Mouse (Mus musculus) heart, adult 2 months (tissue): Measurements from ENCODE around the gene Sulf2. TPM values are rescaled to one million over a fixed set of nuclear protein-coding genes. Genes with fewer than 3 reads are reported as not detected.

Source experiments
- DNase-seq, 2 experiments: peaks; one replicate each; pipeline ENCODE4 v3.0.0; 2021
- H3K27ac ChIP-seq: fragments of 200-600 bp; 2 replicates; pipeline ENCODE4 v1.8.1; 2022
- H3K27me3 ChIP-seq: fragments of 200-500 bp; 2 replicates; pipeline ENCODE4 v1.6.1; 2012; ENCODE audit warnings: mild to moderate bottlenecking, low read length, inconsistent platforms, mixed read lengths; ENCODE audit not compliant: control insufficient read depth, insufficient read depth
- H3K36me3 ChIP-seq: fragments of 200-500 bp; 2 replicates; pipeline ENCODE4 v1.6.1; 2012; ENCODE audit warnings: low read length, inconsistent platforms; ENCODE audit not compliant: control insufficient read depth, insufficient read depth
- H3K4me1 ChIP-seq: fragments of 200-500 bp; 2 replicates; pipeline ENCODE4 v1.6.1; 2011; ENCODE audit warnings: low read length; ENCODE audit not compliant: control insufficient read depth, insufficient read depth
- H3K4me3 ChIP-seq: fragments of 200-600 bp; 2 replicates; pipeline ENCODE4 v1.8.1; 2022
- H3K79me2 ChIP-seq: fragments of 200-500 bp; replicated peaks from 2 replicates; pipeline ENCODE4 v1.6.1; 2012; ENCODE audit warnings: mild to moderate bottlenecking, inconsistent platforms, low read length, moderate library complexity, mixed read lengths; ENCODE audit not compliant: control insufficient read depth, insufficient read depth
- H3K9ac ChIP-seq: fragments of 200-500 bp; 2 replicates; pipeline ENCODE4 v1.6.1; 2012; ENCODE audit warnings: low read depth, mild to moderate bottlenecking, control low read depth, inconsistent platforms, low read length, mixed read lengths
- CTCF ChIP-seq: fragments of 200-600 bp; IDR thresholded peaks from 2 replicates; pipeline ENCODE4 v1.8.1; 2022; ENCODE audit warnings: antibody characterized with exemption, mild to moderate bottlenecking, moderate library complexity
- EP300 ChIP-seq: fragments of 200-500 bp; IDR thresholded peaks from 2 replicates; pipeline ENCODE4 v1.6.1; 2011; ENCODE audit warnings: low read depth, low read length, control low read depth; ENCODE audit not compliant: insufficient read depth
- POLR2A ChIP-seq: fragments of 200-500 bp; IDR thresholded peaks from 2 replicates; pipeline ENCODE4 v1.6.1; 2011; ENCODE audit warnings: mild to moderate bottlenecking, low read depth, low read length, control low read depth; ENCODE audit not compliant: insufficient read depth
- WGBS: fragments of 180-500 bp; shearing (Covaris S2); methylation state at CpG from one replicate; pipeline ENCODE4 v1.1.7; 2018; 5-methylcytosine and 5-hydroxymethylcytosine counted together
- intact Hi-C: fragments of 180-260 bp; cut with DNase I; formaldehyde crosslinking; loops from one replicate; pipeline ENCODE4 v1.15.1; 2025
- polyA plus RNA-seq: library from polyadenylated mRNA; depleted of rRNA; stranded (reverse); fragments of >200 nt; gene quantifications from 2 replicates; pipeline ENCODE4 v1.2.3, GENCODE M21; 2012
- total RNA-seq, 2 experiments: library from RNA; stranded (reverse); gene quantifications; 2 replicates each; pipeline ENCODE4 v1.2.3; 2021

Gene Sulf2
- total and polyA plus RNA-seq, 3 experiments, result 38.5 to 51.0 (median 43.9) TPM

GRCm38 (mm10) chr2:166054002-166054539, 101.4 kb downstream of the Sulf2 start:
- Histone ChIP-seq H3K27ac (no peak overlapping the region), H3K79me2 (no peaks in the 10 kb centered on the region; the same call in 1 of the 2 replicates), H3K27me3 (no peaks in the 10 kb centered on the region), H3K36me3 (peaks cover under 1% of the 10 kb centered on the region; the same call in 1 of the 2 replicates), H3K4me3 (no peak overlapping the region), H3K9ac (no peak overlapping the region), H3K4me1 (no peaks in the 10 kb centered on the region)
- 94% methylated on average over 14 of the region's 14 CpGs for WGBS
- intact Hi-C loops, result no loop called here
- TF ChIP-seq POLR2A (no peak), CTCF (peak; percentile 42)
- DNase-seq, result no peak

GRCm38 (mm10) chr2:166051966-166052365, 103.5 kb downstream of the Sulf2 start:
- 93% methylated on average over 7 of the region's 7 CpGs for WGBS
- no peaks in the 10 kb centered on the region for H3K4me1 ChIP-seq
- DNase-seq, result no peak
- no peak overlapping the region for H3K9ac ChIP-seq
- H3K79me2 ChIP-seq, result no peaks in the 10 kb centered on the region; the same call in 1 of the 2 replicates
- TF ChIP-seq CTCF, result no peak
- TF ChIP-seq EP300, result no peak
- TF ChIP-seq POLR2A, result no peak
- intact Hi-C loops, result no loop called here
- H3K27me3 ChIP-seq, result no peaks in the 10 kb centered on the region
- H3K36me3 ChIP-seq, result peaks cover 8% of the 10 kb centered on the region; the same call in 1 of the 2 replicates
- no peak overlapping the region for H3K27ac ChIP-seq
- no peak overlapping the region for H3K4me3 ChIP-seq

GRCm38 (mm10) chr2:166051421-166051820, 104.0 kb downstream of the Sulf2 start:
- no peak for DNase-seq
- Histone ChIP-seq H3K79me2 (no peaks in the 10 kb centered on the region; the same call in 1 of the 2 replicates), H3K36me3 (peaks cover 8% of the 10 kb centered on the region; the same call in 1 of the 2 replicates), H3K27ac (no peak overlapping the region), H3K27me3 (no peaks in the 10 kb centered on the region), H3K9ac (no peak overlapping the region), H3K4me3 (no peak overlapping the region), H3K4me1 (no peaks in the 10 kb centered on the region; the same call in 1 of the 2 replicates)
- TF ChIP-seq EP300 (no peak), POLR2A (no peak), CTCF (no peak)
- intact Hi-C loops, result no loop called here
- 92% methylated on average over 17 of the region's 17 CpGs for WGBS

GRCm38 (mm10) chr2:166048852-166049251, 106.6 kb downstream of the Sulf2 start:
- H3K9ac ChIP-seq, result no peak overlapping the region
- H3K79me2 ChIP-seq, result peaks cover 2% of the 10 kb centered on the region; the same call in 1 of the 2 replicates
- H3K27me3 ChIP-seq, result no peaks in the 10 kb centered on the region
- no peak for DNase-seq
- H3K4me3 ChIP-seq, result no peak overlapping the region
- TF ChIP-seq POLR2A (no peak), EP300 (no peak), CTCF (no peak)
- H3K36me3 ChIP-seq, result peaks cover 18% of the 10 kb centered on the region
- H3K27ac ChIP-seq, result no peak overlapping the region
- peaks cover 12% of the 10 kb centered on the region for H3K4me1 ChIP-seq
- intact Hi-C loops, result loop anchor here (5.0 kb wide), 3 partner anchors 42 to 522 kb away; no protein-coding TSS in a partner anchor
- whole genome bisulfite sequencing, result 74% methylated on average over 7 of the region's 7 CpGs

GRCm38 (mm10) chr2:166047931-166048330, 107.5 kb downstream of the Sulf2 start:
- Histone ChIP-seq H3K4me1 (peaks cover 12% of the 10 kb centered on the region), H3K36me3 (peaks cover 18% of the 10 kb centered on the region), H3K79me2 (peaks cover 2% of the 10 kb centered on the region; the same call in 1 of the 2 replicates), H3K9ac (no peak overlapping the region), H3K27ac (no peak overlapping the region), H3K4me3 (no peak overlapping the region), H3K27me3 (no peaks in the 10 kb centered on the region)
- DNase-seq, result no peak
- TF ChIP-seq POLR2A (no peak), EP300 (no peak), CTCF (no peak)
- WGBS, result 99% methylated on average over 4 of the region's 4 CpGs
- intact Hi-C loops, result loop anchor here (2.0 to 5.0 kb wide), 4 partner anchors 41 to 521 kb away; no protein-coding TSS in a partner anchor
